Mouse (Mus musculus) heart, adult 2 months (tissue): ENCODE data around the gene Olfr905.

ENCODE experiments used
- CTCF ChIP-seq: fragments of 200-600 bp; IDR thresholded peaks from 2 replicates; pipeline ENCODE4 v1.8.1; 2022; ENCODE audit warnings: antibody characterized with exemption, mild to moderate bottlenecking, moderate library complexity
- EP300 ChIP-seq: fragments of 200-500 bp; IDR thresholded peaks from 2 replicates; pipeline ENCODE4 v1.6.1; 2011; ENCODE audit warnings: low read depth, low read length, control low read depth; ENCODE audit not compliant: insufficient read depth

- TF ChIP-seq CTCF (no peak), EP300 (no peak)
These were observed 41.4 kb downstream of the Olfr905 start for GRCm38 (mm10) chr9:38512353-38512752.
